17 mouse cellular contexts compared by ENCODE assay signal in genomic region chr16:66959146-66959545, GRCm38 (mm10).
DNase-seq lines count a peak whose midpoint lies in the region.
"Had no signal": no experiment of that assay in that cellular context is flagged by ENCODE, and none has a peak within 500 bp of the region (broad histone marks: within the 10 kb centered on the region; RNA-seq: fewer than 3 reads in every experiment).

No protein-coding gene starts in this region.

- peak; percentile 13 for DNase-seq in embryo, embryonic 10 days (ENCODE audit: low spot score)
- DNase-seq in embryo, embryonic 9.5 days (ENCODE audit: extremely low spot score): no peak
- DNase-seq in 3T3-L1 (ENCODE audit: low read depth, low spot score): peak; percentile 75
- peak; percentile 14 for DNase-seq in embryo, embryonic 11 days
- DNase-seq in adrenal gland, postnatal 10 days: no peak
- DNase-seq in layer of hippocampus, postnatal 36 days: no peak
- DNase-seq: adrenal gland, adult 2 months; adrenal gland, postnatal 36 days; cerebellum, adult 18-20 months; cerebellum, adult 9-10 months; cerebellum, postnatal 14 days; forebrain, postnatal 0 days; gastrocnemius, postnatal 25 days; heart, adult 18-20 months; heart, postnatal 10 days; heart, postnatal 36 days; kidney, adult 11 months had no signal

Comparison
In these comparisons a context has a peak if more than half of its experiments do, and no peak if none do; other contexts are left out.
1. DNase-seq: peak in embryo, embryonic 10 days (single experiment), 3T3-L1 (single experiment) and embryo, embryonic 11 days (single experiment); none in embryo, embryonic 9.5 days (single experiment), adrenal gland, postnatal 10 days (single experiment) and layer of hippocampus, postnatal 36 days (0 of 2).